Mouse (Mus musculus): Measurements from ENCODE around the gene Sh2d1b2.

- TF ChIP-seq CTCF (IDR thresholded peaks at IDR 0.05; ENCODE audit: borderline replicate concordance, extremely low read depth, insufficient read depth, insufficient read length) (no peak), POLR2A (IDR thresholded peaks at IDR 0.05; ENCODE audit: borderline replicate concordance, extremely low read depth, insufficient read depth, insufficient read length, poor library complexity, severe bottlenecking) (no peak)
Observed at GRCm38 (mm10) chr1:170299496-170299895, 66.9 kb downstream of the Sh2d1b2 start.
